Mouse (Mus musculus): ENCODE results near the gene Map3k5.

GRCm38 (mm10) chr10:20104271-20104931 lies 170.1 kb downstream of the Map3k5 start:
- TF ChIP-seq TAL1 (IDR thresholded peaks at IDR 0.05; ENCODE audit: low read length) (no peak), GATA1 (IDR thresholded peaks at IDR 0.05; ENCODE audit: low read length) (no peak)
